Mouse (Mus musculus) large intestine, adult 2 months (tissue): ENCODE measurements around the gene Lysmd2. TPM values are rescaled to one million over a fixed set of nuclear protein-coding genes. Genes with fewer than 3 reads are reported as not detected.

Source experiments
- DNase-seq: peaks from one replicate; pipeline ENCODE4 v3.0.0-alpha.2; 2012; ENCODE audit warnings: low read depth, low spot score
- WGBS: fragments of 180-500 bp; shearing (Covaris S2); methylation state at CpG from one replicate; pipeline ENCODE4 v1.1.7; 2018; 5-methylcytosine and 5-hydroxymethylcytosine counted together
- polyA plus RNA-seq: library from polyadenylated mRNA; depleted of rRNA; stranded (reverse); fragments of >200 nt; gene quantifications from 2 replicates; pipeline ENCODE4 v1.2.3, GENCODE M21; 2012; rRNA removed

The Lysmd2 gene
- polyA plus RNA-seq, 1 experiment = 10.3 TPM

- no peak for DNase-seq
- WGBS = 71% methylated on average over 4 of the region's 4 CpGs
These were observed 58.8 kb downstream of the Lysmd2 start for GRCm38 (mm10) chr9:75684292-75684691.

GRCm38 (mm10) chr9:75684772-75685171 lies 59.2 kb downstream of the Lysmd2 start:
- DNase-seq = no peak
- WGBS = 72% methylated on average over 3 of the region's 3 CpGs

Other genes starting within 250 kb of the Lysmd2 start
- gene Mapk6, start 215.7 kb upstream of the Lysmd2 start, polyA plus RNA-seq = 19.4 and 43.7 TPM in 2 replicates
- gene Leo1, start 184.2 kb upstream of the Lysmd2 start, polyA plus RNA-seq = 3.9 and 4.8 TPM in 2 replicates
- gene Tmod3, start 66.1 kb upstream of the Lysmd2 start, polyA plus RNA-seq = 16.2 and 31.9 TPM in 2 replicates
- gene Tmod2, start 14.4 kb upstream of the Lysmd2 start, polyA plus RNA-seq = 0.43 and 0.91 TPM in 2 replicates
- 1.5 and 3.9 TPM in 2 replicates for gene Scg3, start 58.3 kb downstream of the Lysmd2 start, polyA plus RNA-seq
- 2.9 and 4.2 TPM in 2 replicates for gene Bmp5, start 149.6 kb downstream of the Lysmd2 start, polyA plus RNA-seq